Mouse (Mus musculus): ENCODE measurements around the gene Psme2. TPM values are rescaled to one million over a fixed set of nuclear protein-coding genes. Genes with fewer than 3 reads are reported as not detected.
A peak's percentile ranks its signal among the peaks of the same experiment; 100 is the strongest.

Gene Psme2
- total RNA-seq, 4 experiments from 2014 or later, result 92.6 to 112 (median 108) TPM

DNA sequence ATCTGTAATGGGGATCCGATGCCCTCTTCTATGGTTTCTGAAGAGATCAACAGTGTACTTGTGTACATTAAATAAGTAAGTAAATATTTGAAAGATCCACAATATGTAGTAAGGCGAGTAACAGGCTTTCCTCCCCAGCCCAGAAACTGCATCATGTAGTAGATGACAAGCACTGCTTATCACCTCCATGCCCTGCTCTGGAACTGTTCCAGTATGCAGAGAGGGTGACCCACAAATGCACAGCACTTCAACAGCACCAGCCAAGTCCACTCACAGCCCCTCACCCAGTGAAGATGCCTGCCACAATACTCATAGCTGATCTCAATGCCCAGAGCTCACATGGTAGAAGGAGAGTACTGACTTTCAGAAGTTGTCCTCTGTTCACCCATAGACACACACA, 20.3 kb downstream of the Psme2 start:
- no peak for DNase-seq (ENCODE audit: low spot score)

DNA sequence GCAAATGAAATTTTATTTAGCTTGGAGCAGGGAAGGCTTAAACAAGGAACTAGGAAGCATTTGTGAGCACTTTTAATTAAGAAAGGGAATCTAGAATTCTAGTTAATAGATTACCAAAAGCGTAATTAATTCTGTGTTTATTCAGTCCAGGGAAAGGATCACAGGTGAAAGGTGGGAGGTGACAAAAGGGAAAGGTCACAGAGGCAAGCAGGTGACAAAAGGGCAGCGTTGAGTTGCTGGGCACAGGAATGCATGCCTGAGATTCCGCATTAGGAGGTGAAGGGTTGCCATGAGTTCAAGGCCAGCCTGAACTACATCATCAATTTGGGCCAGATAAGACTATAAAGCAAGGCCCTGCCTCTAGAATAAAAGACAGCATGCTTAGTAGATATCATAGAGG, 23.4 kb downstream of the Psme2 start:
- no peak for DNase-seq (ENCODE audit: low spot score)

DNA sequence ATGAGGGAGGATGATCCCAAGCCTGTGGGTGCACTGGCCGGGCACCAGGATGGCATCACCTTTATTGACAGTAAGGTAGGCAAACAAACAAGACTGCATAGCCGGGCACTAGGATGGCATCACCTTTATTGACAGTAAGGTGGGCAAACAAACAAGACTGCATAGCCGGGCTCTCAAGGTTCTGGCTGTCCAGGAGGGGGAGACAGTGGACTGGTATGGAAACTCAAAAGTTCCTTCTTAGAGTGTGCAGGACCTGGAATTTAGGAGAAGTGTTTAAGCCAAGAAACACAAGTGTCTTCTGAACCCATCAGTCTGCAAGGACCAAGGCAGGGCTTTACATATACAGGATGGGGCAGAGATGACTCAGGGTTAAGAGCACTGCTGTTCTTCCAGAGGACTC, 25.2 kb downstream of the Psme2 start:
- DNase-seq (ENCODE audit: low spot score), result no peak

DNA sequence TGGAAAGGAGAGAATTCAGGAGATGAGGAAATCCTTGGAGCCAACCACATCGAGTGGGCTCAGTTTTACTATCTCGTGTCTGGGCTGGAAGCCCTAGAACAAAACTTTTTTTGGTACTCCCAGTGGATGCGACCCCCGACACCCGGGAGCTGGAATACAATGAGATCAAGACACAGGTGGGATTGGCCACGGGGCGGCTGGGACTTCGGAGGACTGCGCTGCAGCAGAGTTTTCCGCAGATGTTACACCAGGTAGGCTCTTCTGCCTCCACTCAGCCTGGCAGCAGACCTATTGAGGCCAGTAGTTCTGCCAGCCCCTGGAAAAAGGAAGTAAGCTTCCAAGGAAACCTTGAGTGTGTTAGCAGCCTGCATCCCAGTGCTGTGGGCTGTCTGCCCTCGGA, 27.7 kb downstream of the Psme2 start:
- DNase-seq (ENCODE audit: low spot score), result no peak

DNA sequence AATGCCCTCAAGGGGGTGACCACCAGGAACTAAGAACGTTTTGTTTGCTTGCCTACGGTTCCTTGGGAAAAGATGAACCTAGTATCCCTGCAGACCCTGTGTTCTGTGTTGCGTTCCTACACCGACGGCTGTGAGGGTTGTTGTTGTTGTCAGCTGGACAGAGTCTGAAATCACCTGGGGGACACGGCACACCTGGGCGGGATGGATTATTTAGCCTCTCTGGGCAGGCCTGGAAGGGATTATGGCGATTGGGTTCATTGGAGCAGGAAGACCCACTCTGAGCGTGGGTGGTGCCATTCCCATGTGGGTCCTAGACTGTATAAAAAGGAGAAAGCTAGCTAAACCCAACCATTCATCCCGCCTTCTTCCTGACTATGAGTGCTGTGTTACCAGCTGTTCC, 29.1 kb downstream of the Psme2 start:
- DNase-seq (ENCODE audit: low spot score), result no peak

DNA sequence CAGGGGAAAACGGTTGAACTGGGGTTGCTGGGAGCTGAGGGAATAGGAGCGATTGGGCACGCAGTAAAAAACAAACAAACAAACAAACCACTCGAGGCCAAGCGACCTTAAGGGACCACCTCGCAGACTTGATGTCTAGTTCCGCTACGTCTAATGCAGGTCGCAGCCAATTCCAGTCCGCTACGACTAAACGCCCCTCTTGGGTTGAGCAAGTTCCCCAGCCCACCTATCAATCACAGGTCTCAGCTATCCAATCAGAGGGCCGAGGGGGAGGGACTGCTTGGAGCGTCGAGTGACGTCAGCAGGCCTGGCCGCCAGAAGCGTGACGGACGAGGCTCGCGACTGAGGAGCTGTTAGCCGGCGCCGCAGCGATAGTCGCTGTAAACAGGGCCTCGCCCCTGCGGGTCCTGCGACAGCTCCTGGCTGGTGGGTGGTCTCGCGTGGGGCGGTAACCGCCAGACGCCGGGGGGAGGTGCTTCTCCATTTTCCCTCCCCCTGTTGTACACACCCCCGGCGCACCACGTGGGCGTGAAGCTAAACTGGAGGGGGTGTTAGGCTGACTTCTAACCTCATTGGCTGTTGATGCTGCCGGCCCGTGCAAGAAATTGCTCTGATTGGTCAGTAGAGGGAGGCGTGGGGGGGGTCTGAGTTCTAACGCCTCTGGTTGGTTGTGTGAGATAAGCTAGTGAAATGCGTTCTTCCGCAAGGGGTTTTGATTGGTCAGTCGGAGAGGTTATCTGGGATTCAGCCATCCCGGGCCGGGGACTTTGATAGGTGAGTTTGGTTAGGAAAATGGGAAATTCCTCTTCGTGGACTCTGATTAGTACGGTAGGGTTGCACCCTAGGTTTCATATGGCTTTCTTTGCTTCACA, 30.5 kb downstream of the Psme2 start, which contains the start of gene A730061H03Rik:
Gene A730061H03Rik, minus strand, starts transcription at position 205 of the 872 bp plus-strand sequence.
- peak; percentile 98 for DNase-seq (ENCODE audit: low spot score)

DNA sequence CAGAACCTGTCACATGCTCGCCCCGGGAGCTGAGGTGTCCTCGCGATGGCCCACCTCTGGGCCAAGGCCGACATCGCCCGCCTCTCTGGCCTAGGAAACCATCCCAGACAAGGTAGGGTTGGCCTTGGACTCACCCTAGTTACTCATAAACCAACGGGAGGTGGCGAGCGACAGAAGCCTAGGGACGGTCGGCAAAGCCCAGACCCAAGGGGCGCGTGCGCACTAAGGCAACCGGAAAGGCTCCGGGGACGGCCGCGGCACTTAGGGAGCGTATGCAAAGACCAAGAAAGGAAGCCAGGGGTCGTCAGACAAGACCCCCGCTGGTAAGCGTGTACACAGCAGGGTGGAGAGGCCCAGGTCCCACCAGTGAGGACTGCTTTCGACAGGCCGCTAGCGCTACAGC, 31.1 kb downstream of the Psme2 start, which contains the start of gene Dcaf11:
Gene Dcaf11, plus strand, starts transcription at position 208 of the 403 bp plus-strand sequence.
- peak; percentile 90 for DNase-seq (ENCODE audit: low spot score)

DNA sequence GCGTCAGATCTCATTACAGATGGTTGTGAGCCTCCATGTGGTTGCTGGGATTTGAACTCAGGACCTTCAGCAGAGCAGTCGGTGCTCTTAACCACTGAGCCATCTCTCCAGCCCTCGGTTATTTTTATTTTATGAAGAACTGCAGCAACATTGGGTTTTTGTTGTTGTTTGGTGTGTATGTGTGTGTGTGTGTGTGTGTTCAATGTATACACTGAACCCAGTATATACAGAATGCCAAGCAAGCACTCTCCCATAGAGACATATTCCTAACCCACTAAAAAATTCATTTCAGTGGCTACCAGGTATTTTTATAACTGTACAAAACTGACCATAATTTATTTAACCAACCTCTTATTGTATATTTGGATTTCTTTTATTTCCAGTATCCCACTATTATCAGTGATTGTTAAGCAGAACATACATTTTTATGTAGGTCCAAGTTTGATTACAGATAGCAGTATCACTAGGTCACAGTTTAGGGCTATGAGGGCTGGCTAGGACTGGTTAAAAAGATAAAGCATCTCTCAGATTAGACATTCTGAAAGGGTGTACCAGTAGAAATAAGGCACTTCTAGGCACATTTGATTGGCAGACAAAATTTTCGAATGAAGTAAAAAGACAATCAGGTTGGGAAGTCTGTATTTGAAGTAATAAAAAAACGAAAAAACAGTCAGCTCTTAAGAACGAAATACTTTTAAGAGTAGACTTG, 32.0 kb downstream of the Psme2 start:
- DNase-seq (ENCODE audit: low spot score), result no peak

DNA sequence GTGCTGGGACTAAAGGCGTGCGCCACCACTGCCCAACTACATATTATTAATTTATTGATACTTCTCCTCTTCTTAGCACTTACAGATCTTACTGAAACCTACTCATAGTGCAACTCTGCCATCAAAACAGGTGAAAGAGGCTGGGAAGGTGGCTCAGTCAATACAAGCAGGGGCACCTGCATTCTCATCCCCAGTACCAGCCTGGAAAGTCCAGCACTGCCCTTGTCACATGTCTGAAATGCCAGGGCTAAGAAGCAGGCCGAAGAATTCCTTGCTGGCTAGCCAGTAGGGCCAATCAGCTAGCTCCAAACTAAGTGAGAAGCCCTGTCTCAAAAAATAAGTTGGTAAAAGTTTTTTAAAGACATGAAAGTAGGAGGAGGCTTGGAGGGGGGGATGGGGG, 33.3 kb downstream of the Psme2 start:
- no peak for DNase-seq (ENCODE audit: low spot score)

DNA sequence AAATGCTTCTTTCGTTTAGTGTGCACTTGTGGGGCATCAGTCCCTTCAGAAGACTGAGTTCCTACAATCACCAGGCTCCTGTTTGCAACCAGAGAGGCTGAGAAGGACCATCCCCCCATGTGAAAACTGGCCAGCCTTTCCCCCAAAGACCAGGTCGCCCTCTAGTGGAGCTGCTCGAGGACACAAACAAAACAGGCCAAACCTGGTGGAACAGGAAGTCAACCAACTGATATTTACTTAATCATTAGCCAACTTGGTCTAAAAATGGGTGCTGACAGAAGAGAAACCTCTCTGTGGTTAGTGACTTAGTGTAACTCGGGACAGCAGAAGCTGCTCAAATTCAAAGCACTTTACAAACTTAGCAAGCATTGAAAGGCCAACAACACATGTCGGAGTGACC, 33.9 kb downstream of the Psme2 start:
- DNase-seq (ENCODE audit: low spot score), result peak; percentile 80

DNA sequence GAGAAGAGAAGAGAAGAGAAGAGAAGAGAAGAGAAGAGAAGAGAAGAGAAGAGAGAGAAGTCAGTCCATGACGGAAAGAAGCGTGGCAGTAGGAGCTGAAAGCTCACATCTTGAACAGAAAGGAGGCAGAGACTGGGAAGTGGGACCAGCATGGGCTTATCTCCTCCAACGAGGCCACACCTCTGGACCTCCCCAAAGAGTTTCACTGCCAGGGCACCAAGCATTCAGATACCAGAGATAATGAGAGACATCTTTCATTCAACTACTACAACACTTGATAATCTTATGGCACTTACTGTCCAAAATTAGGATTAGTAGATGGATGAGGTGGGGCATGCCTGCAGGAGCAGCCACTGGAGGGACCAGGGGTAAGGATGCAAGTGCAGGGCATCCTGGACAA, 35.1 kb downstream of the Psme2 start:
- no peak for DNase-seq (ENCODE audit: low spot score)

DNA sequence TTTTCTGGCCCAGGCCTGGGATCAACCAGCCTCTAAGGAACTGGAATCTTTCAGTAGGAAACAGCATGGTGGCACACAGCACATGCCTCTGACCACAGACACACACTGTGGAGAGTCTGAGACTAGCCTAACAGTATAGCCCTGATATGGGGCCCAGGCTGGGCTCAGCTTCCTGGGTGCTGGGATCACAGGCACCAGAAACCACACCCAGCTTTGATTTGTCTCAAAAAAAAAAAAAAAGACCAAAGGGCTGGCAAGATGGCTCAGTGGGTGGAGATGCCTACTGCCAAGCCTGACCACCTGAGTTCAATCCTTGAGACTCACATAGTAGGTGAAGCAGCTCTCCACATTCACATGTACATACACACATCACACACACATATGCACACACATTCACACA, 36.3 kb downstream of the Psme2 start:
- DNase-seq (ENCODE audit: low spot score), result no peak

DNA sequence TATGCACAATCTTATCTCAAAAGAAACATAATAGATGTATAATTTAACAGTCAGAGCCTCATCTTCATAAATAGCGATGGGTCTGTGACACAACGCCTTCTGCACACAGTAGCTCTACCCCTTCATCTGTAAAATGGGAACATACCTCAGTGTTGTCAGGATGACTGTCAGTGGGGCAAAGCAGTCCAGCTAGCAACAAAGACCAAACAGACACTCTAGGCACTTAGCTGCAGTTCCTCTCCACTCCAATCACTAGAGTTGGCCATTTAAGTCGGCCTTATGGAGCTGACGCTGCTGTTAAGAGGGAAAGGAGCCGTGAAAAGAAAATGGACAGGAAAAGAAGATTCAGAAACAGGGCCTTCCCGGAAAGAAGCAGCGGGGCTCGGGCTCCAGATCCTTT, 39.1 kb downstream of the Psme2 start:
- no peak for DNase-seq (ENCODE audit: low spot score)

DNA sequence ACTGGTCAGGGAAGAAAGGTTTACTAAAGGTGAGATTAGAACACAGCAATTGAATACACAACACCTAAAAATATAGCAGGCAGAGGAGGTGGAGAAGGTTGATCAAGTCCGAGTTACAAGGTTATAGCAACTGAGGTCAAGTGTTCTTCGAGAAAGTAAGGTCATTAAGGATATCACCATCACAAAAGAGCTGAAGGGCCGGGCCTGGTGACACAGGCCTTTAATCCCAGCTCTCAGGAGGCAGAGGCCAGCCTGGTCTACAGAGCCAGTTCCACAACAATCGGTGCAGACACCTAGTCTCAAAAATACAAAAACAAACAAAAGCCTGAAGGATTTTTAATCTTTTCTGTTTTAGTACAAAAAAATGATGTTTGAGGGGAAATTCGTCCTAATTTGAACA, 39.6 kb downstream of the Psme2 start:
- no peak for DNase-seq (ENCODE audit: low spot score)

DNA sequence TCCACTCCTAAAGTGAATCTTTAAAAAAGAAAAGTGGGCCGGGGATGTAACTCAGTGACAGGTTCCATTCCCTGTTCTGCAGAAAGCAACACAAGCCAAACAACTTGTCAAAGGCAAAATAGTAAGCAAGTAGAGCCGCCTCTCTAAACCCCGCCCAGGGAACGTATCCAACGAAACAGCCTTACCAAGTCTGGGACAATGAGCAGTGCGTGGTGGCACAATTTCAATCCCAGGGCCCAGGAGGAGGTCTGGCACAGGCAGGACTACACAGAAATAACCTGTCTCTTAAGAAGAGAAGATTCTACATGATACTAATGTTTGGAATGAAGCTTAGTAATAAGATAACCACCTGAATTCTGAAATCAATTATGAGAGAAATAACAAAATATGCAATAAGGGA, 40.7 kb downstream of the Psme2 start:
- no peak for DNase-seq (ENCODE audit: low spot score)

DNA sequence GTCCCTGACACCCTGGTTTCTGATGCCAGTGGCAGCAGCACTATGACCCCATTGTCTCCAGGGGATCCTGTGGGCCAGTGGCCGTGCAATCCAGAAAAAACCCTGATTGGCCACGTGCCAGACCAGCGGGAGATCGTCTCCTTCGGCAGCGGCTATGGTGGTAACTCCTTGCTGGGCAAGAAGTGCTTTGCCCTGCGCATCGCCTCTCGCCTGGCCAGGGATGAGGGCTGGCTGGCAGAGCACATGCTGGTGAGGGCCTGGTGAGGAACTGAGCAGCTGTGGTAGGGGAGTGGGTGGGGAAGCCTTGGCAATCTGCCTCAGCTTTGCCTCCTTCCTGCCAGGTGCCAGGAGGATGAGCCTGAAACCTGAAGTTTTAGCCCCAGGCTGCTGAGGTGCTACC, 46.6 kb downstream of the Psme2 start:
- DNase-seq (ENCODE audit: low spot score), result no peak

DNA sequence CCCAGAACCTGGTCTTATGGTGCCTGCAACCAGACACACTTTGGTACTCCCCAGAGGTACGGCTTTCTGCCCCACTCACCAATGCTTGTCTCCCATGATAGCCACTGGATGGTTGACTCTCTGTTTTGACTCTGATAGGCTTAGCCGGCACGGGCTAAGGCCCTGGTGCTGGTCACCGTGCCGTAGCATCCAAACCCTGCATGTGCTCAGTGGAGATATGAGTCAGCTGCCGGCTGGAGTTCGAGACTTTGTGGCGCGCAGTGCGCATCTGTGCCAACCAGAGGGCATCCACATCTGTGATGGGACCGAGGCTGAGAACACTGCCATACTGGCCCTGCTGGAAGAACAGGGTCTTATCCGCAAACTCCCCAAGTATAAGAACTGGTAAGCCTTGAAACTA, 48.6 kb downstream of the Psme2 start:
- DNase-seq (ENCODE audit: low spot score), result no peak

DNA sequence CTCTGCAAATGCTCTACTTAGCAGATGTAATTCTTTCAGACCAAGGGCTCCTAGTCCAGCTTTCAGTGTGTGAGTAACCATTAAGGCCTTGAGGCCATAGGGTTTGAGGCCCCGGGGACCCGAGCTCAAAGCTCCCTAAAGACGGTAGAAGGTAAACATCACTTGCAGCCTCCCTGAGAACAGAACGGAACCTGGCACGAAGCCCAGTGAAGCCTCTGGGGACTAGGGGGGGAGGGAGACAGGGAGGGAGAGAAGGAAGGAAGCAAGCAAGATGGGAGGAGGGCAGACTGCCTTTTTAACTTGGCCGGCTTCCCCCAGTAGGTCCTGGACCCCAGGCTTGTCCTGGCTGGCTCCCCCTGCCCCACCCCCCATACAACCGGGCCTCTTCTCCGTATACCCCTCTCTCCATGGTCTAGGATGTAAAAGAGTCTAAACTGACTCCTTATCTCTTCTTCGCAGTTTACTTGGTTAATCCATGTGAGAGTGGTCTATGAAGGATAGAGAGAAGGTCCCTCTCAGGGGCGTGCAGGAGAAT, 50.1 kb downstream of the Psme2 start:
- peak; percentile 90 for DNase-seq (ENCODE audit: low spot score)

DNA sequence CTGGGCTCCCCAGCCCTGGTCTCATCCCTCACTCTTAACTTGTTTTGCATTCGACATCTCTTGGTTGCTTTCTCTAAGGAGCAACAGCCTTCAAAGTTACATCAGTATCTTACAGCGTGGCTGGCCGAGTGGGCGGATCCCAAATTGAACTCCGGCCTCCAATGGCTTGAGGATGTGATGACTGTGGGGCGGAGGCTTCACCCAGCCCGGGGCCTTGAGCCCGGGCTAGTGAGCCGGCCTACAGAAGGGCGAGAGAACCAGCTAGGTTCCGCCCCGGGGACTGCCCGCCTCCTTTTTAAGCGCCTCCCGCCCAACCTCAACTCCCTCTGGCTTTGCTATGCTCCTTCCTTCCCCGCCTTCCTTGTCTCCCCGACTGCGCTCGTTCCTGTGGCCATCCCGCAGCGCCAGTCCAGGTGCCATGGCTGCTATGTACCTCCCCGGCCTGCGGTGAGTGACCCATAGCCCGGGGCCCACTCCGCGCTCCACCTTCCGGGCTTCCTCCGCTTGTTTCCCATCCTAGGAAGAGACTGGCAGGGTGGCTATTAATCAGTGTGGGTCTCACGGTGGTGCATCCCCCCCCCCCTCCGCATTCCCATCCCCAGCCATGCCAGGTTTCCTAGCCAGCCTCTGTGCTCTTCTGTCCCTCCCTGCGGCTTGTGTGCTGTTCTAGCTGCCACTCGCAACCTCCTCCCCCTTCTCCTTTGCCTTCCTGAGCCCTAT, 50.7 kb downstream of the Psme2 start, which contains the start of gene Pck2:
Gene Pck2, plus strand, starts transcription at position 200 of the 720 bp plus-strand sequence.
- DNase-seq (ENCODE audit: low spot score), result peak; percentile 91
